Mouse (Mus musculus): ENCODE results near the gene Pck1. TPM values are rescaled to one million over a fixed set of nuclear protein-coding genes. Genes with fewer than 3 reads are reported as not detected.

The Pck1 gene
- total RNA-seq, 4 experiments from 2014 or later, result 0.11 TPM; not detected in 3

GRCm38 (mm10) chr2:173202924-173203689, 50.3 kb downstream of the Pck1 start:
- DNase-seq (ENCODE audit: low spot score in 2 of 2), result no peak

DNA sequence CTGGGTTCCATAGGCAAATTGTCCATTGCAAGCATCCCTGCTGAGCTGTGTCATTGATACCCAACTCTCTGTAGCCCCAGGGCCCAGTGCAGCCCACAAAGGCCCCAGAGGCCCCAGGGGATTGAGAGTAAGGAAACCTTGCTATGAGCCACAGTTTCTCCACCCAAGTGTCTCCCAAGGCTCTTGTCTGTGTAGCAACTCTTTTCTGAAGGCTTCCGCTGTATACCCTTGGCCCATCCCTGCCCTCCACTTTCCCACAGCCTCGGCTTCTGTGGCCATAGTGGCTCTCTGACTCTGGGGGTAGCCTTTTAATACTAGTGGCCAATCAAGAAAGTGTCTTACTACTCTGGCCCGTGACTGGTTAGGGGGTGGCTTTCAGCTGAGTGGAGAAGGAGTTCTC, 50.9 kb downstream of the Pck1 start:
- no peak for DNase-seq (ENCODE audit: low spot score in 2 of 2)

DNA sequence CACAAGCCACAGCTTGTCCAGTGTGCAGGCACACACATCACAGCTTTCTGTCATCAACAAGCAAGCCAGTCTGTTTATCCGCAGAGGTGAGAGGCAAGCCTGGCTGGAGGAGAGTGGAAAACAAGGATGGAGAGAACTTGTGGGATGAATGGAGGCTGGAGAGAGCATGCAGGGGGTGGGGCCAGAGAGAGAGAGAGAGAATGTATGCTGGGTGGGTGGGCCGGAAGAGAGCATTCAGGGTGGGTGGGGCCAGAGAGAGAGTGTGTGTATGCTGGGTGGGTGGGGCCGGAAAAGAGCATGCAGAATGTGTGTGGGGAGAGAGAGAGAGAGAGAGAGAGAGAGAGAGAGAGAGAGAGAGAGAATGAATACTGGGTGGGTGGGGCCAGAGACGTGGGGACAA, 51.8 kb downstream of the Pck1 start:
- DNase-seq (ENCODE audit: low spot score in 2 of 2), result no peak

DNA sequence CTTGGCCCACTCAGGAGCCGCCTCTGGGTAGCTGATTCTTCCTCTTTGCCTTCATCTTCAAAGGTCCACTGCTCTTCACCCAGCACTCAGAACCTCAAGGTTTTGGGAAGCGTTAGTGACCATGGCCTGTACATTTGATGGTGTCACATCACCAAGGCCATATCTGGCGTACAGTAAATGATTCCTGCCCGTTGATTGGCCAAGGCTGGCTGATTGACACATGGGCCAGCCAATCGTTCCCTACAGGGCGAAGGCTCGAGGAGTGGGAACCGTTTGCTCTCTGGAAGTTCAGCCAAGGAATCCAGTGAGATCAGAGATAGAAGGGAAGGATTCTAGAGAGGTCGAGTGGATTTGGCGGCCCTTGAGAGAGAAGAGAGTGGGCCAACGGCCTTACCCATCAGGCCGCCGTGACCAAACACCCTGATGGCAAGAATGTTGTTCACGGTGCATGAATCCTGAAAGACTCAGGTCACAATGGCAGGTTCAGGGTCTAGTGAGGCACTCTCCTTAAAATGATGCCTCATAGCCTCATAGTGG, 52.8 kb downstream of the Pck1 start:
- no peak for DNase-seq (ENCODE audit: low spot score in 2 of 2)

GRCm38 (mm10) chr2:173207051-173207450, 54.2 kb downstream of the Pck1 start:
- DNase-seq (ENCODE audit: low spot score in 2 of 2), result no peak

Other genes with a start within 250 kb of the Pck1 start
- gene Bmp7, start 212.7 kb upstream of the Pck1 start, total RNA-seq (2022), result 1 to 10 TPM; 7.1 to 9.8 (median 8.6) TPM
- gene Spo11, start 175.3 kb upstream of the Pck1 start, total RNA-seq (2022), result under 1 TPM in 3 of 4 experiments, not detected in 1; 0.14 to 0.56 (median 0.14) TPM
- 10 to 100 TPM; 77.5 to 82.0 (median 79.3) TPM for gene Rae1, start 152.9 kb upstream of the Pck1 start, total RNA-seq (2022)
- 1 to 10 TPM; 3.1 to 6.3 (median 4.6) TPM for gene Rbm38, start 132.6 kb upstream of the Pck1 start, total RNA-seq (2022)
- not detected for gene Ctcfl, start 33.5 kb upstream of the Pck1 start, total RNA-seq (2022)
- gene Zbp1, start 65.9 kb downstream of the Pck1 start, total RNA-seq (2022), result 1 to 10 TPM in 2 of 4 experiments, not detected in 2; 1.5 to 2.5 TPM
- 10 to 100 TPM; 15.0 to 37.8 (median 25.3) TPM for gene Pmepa1, start 123.5 kb downstream of the Pck1 start, total RNA-seq (2022)